Mouse (Mus musculus) embryo, embryonic 11 days (tissue): ENCODE measurements around the gene Ntn3.

Experiments
- DNase-seq: peaks from one replicate; pipeline ENCODE4 v3.0.0-alpha.2; 2015

Ntn3 gene

DNA sequence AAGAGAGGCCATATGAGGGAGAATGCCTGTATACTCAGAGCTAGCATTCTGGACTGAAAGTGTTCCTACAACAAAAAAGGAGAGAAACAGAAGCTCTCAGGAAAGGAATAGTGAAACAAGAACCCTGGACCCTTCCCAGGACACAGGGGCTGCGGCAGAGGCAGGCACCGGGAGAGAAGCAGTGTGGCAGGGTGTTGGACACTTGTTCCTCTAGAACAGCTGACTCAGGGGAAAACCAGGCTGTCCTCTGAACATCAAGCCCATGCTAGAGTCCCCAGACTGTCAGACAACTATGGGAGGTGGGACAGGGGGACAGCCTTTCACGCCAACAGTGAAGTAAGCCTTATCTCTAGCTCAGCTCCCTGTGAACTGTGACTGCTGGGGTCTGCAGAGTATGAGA, 1.3 kb upstream of the Ntn3 start:
- no peak for DNase-seq

- no peak for DNase-seq
These were observed 547 bp upstream of the Ntn3 start for GRCm38 (mm10) chr17:24209916-24210240.

- DNase-seq: peak; percentile 64
These were observed 689 bp downstream of the Ntn3 start for GRCm38 (mm10) chr17:24208641-24209042.

DNA sequence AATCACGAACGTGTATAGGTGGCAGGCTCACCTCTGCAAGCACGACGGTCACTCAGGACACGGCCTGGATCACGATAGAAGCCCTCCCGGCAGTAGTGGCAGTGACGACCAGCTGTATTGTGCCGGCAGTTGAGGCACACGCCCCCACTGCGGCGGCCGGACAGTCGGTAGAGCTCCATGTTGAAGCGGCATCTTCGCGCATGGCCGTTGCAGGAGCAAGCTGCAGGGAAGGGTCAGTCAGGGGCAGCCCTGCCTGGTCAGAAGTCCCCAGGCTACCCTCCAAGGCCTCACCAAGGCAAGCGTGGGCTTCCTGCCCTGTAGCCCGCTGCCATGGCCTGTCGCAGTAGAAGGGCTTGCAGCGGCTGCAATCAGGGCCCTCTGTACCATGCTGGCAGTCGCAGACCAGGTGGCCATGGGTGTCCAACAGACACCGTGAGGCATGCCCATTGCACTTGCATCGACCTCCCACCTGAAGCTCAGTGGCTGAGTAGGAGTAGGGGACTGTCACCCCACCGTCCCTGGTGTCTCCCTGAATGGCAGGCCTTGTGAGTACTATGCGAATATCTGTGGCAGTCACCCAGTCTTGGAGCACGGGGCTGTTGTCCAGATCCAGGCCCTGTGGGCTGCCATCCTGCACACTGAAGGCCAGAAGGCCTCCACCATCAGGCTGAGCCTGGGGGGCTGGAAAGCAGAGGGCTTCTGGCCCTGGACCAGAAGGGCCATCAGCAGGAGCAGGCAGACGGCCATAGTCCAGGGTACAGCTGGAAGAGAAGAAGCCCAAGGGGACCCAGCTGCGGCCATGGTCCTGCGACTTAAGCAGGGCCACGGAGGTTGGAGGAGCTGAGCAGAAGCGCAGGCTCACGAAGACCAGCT, 1.3 kb downstream of the Ntn3 start:
- DNase-seq: no peak

- DNase-seq: peak; percentile 78
These were observed 2.6 kb downstream of the Ntn3 start for GRCm38 (mm10) chr17:24206451-24207351.

DNA sequence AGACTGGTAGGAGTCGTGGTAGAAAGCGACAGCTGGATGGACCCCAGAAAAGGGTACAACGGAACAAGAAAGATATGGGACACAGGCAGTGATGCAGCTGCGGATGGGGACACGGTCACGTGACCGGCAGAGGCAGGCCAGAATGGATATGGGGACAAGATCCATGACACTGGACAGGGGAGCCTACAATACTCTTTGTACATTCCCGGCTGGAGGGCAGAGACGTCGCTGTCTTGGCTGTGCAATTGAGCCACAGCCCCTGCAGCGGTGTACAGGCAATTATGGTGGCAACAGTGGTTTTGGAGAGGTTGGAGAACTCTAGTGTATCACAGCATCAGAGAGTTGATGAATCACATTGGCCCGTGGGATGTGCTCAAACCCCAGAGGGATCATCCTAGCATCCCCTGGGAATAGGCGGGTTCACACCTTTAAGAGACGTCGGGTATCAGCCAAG, 3.4 kb downstream of the Ntn3 start:
- DNase-seq: no peak

GRCm38 (mm10) chr17:24205284-24205888, 3.9 kb downstream of the Ntn3 start, which contains the start of gene Tbc1d24:
Gene Tbc1d24, minus strand, starts transcription at chr17:24205562.
- peak; percentile 96 for DNase-seq

- DNase-seq: no peak
These were observed 4.5 kb downstream of the Ntn3 start for GRCm38 (mm10) chr17:24204846-24205245.

- no peak for DNase-seq
These were observed 5.5 kb downstream of the Ntn3 start for GRCm38 (mm10) chr17:24203611-24204534.

- no peak for DNase-seq
These were observed 6.3 kb downstream of the Ntn3 start for GRCm38 (mm10) chr17:24203068-24203467.

GRCm38 (mm10) chr17:24201092-24201491, 8.2 kb downstream of the Ntn3 start:
- no peak for DNase-seq

DNA sequence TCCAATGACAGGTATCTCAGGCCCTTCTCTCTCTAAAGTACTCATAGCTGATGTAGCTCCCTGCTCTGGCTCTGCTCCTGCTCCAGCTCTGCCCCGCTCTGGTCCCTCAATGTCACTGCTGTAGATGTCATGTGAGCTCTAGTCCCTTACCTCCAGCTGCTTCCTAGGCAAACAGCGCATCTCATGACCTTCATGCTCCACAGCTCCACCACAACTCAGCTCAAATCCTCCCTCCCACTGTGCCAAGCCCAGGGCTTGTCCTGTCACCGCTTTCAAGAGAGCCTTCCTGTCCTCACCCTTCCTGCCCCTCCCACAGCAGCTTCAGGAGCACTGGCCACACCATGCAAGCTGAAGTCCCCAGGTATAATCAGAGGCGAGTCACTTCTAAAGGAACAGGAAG, 9.6 kb downstream of the Ntn3 start:
- DNase-seq: no peak

- DNase-seq: no peak
These were observed 10.1 kb downstream of the Ntn3 start for GRCm38 (mm10) chr17:24199252-24199651.

DNA sequence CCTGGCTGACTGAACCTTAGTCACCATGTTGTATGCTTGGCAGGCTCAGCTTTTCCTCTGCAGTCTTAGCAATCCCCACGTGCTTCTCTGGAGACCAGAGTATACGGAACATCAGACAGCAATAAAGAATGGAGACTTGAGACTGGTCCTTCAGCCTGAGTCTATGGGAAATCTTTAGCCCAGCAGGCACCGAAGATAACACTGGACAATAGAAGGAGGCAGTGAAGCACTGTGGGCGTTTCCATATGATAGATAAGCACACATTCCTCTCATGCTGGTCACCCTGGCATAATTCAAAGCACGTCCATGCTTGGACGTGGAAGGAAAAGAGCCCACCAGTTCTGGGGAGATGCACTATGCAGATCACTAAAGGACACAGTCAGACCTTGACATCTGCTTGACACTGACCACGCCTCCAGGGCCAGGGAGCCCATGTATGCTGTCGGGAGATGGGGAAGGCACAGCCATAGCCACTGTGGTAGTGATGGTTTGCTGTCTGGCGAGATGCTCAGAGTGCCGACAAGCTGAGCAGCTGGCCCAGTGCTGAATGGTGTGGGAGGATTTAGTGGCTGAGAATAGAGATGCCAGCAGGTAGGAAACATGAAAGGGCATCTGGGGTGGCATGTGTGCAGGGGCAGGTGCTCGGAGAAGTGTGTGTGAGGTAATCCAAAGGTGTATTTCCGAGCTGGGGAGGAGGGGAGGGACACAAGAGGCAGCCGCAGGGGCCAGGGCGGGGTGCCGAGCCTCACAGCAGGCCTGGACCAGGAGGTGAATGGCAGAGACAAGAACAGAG, 12.1 kb downstream of the Ntn3 start:
- no peak for DNase-seq

DNA sequence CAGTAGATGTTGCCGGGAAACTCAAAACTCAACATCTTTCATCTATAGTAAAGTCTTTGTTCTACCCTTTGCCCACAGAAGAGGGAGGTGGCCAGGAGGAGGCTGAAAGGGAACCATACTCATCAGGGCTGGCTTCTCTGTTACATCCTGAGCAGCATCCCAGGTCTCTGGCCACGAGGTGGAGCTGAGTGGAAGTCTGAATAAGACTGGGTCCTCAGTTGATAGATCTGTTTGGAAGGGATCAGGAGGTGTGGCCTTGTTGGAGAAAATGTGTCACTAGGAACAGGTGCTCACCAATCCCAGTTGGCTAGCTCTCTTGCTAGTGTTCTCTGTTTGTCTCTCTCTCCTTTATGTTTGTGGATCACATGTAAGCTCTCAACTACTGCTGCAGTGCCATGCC, 14.0 kb downstream of the Ntn3 start:
- no peak for DNase-seq

- no peak for DNase-seq
These were observed 15.6 kb downstream of the Ntn3 start for GRCm38 (mm10) chr17:24193769-24194168.

GRCm38 (mm10) chr17:24193268-24193667, 16.1 kb downstream of the Ntn3 start:
- no peak for DNase-seq

DNA sequence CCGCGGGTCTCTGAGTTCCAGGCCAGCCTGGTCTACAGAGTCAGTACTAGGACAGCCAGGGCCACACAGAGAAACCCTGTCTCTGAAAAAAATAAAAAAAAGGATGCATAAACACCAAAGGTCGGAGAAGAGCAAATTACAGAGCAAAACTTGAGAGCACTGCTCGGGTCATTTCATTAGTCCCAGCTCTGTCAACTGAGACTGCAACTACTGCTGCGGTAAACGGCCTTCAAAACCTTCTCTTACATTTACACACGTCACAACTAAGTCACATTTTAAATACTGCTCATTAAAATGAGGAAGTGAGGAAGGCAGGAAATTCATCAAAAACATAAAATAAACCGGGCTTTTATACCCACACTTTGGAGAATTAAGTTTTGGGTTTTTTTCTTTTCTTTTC, 16.5 kb downstream of the Ntn3 start:
- no peak for DNase-seq

GRCm38 (mm10) chr17:24191481-24191880, 17.9 kb downstream of the Ntn3 start:
- DNase-seq: no peak

- DNase-seq: no peak
These were observed 18.4 kb downstream of the Ntn3 start for GRCm38 (mm10) chr17:24190934-24191333.

DNA sequence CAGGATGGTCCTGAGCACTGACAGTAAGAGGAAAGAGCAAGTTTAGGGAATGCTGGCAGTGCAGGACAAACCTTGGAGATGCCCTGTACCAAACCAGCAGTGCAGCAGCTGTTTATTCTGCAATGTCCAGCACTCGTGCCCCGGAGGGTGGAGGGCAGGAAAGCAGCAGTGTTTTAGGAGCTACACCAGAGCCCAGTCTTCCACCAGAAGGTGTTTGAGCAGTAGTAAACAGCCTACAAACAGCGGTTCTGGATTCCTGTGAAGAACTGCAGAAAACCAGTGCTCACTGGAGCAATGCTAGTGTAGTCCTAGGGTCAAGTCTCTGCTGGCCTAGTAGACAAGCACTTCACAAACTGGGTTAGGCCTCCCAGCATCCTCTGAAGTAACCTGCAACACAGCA, 35.1 kb downstream of the Ntn3 start:
- DNase-seq: no peak
